Mouse (Mus musculus): ENCODE results near the gene Gm13283. TPM values are rescaled to one million over a fixed set of nuclear protein-coding genes. Genes with fewer than 3 reads are reported as not detected.
"Not testable (repeated sequence)": the region's sequence is repeated elsewhere in the genome, so short reads cannot be mapped to it uniquely, and the experiment has no call there.

Gm13283 gene
- not detected in 2 replicates for polyA plus RNA-seq (2012)

- H3K4me3 ChIP-seq (replicated peaks); H3K4me1 ChIP-seq (ENCODE audit: control insufficient read depth); H3K36me3 ChIP-seq (ENCODE audit: control insufficient read depth); H3K9me3 ChIP-seq (ENCODE audit: control insufficient read depth, low read length): not testable (repeated sequence)
- H3K27me3 ChIP-seq (ENCODE audit: control insufficient read depth): peaks cover 16% of the 10 kb centered on the region
These were observed at the start of gene Gm13283 for GRCm38 (mm10) chr4:88759610-88760268. Gene Gm13283, plus strand, starts transcription at chr4:88760119.

DNA sequence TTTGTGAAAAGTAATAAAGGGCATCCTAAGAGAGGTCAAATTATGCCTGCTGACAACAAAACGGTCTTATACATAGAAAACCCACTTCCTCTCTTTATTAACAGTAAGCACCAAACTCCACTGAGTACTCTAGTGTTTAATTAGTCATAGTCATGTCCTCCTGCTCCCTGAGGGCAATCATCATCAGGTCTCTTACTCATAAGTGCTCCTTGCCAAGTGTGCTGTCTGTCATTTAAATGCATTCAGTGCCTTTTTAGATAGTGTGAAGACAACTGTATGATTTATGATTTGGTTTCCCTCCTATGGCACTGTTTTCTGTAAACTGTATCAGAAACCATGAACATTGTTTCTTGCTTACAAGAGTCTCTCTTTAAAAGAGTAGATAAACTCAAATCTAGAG, 45.6 kb upstream of the Gm13283 start:
- H3K9me3 ChIP-seq (ENCODE audit: control insufficient read depth, low read length): no peaks in the 10 kb centered on the region
- no peak for TF ChIP-seq TAL1 (IDR thresholded peaks at IDR 0.05; ENCODE audit: low read length)
- no peak for TF ChIP-seq GATA1 (IDR thresholded peaks at IDR 0.05; ENCODE audit: low read length)
- peaks cover 30% of the 10 kb centered on the region for H3K36me3 ChIP-seq (ENCODE audit: control insufficient read depth)
- H3K27me3 ChIP-seq (ENCODE audit: control insufficient read depth): no peaks in the 10 kb centered on the region
- no peak overlapping the region for H3K4me3 ChIP-seq (replicated peaks)
- H3K4me1 ChIP-seq (ENCODE audit: control insufficient read depth): peaks cover 8% of the 10 kb centered on the region

DNA sequence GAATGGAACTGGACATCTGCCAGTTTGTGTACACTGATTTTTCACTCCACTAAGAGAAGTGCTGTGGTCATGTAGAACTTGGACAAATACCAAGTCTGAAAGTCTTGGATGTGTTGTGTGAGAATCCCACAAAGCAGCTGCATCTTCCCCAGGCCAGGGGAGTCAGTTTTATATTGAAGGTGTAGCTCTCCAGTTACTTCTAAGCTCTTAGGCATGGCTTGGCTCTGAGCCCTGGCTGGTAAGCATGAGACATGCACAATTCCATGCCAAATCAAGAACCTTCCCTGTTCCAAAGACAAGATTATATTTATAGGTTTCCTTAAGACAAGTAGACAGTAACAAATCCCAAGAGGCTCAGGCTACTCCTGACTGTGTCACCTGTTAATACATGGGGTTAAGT, 44.9 kb upstream of the Gm13283 start:
- Histone ChIP-seq H3K4me1 (ENCODE audit: control insufficient read depth) (peaks cover 12% of the 10 kb centered on the region), H3K4me3 (replicated peaks) (no peak overlapping the region), H3K36me3 (ENCODE audit: control insufficient read depth) (peaks cover 32% of the 10 kb centered on the region), H3K9me3 (ENCODE audit: control insufficient read depth, low read length) (no peaks in the 10 kb centered on the region), H3K27me3 (ENCODE audit: control insufficient read depth) (no peaks in the 10 kb centered on the region)
- TF ChIP-seq GATA1 (IDR thresholded peaks at IDR 0.05; ENCODE audit: low read length) (no peak), TAL1 (IDR thresholded peaks at IDR 0.05; ENCODE audit: low read length) (no peak)

DNA sequence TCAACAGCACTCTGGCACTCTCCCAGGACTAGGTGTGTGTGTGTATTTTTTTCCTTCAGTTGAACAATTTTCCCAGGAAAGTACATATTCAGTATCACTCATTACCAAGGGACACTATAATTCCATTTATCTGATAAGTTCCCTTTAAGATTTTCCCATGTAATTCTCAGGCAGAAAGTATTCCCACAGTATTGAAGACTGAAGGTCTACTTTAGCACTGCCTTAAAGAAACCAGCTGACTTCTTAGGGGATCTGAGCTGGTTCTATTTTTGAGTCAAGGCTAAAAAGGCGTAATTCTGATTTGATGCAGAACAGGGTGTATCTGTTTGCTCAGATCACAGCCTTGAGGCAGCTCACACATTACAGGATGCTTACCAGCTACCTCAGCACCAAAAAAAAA, 41.2 kb upstream of the Gm13283 start:
- Histone ChIP-seq H3K4me3 (replicated peaks) (peak overlapping the region; percentile 12), H3K9me3 (ENCODE audit: control insufficient read depth, low read length) (no peaks in the 10 kb centered on the region), H3K36me3 (ENCODE audit: control insufficient read depth) (peaks cover 41% of the 10 kb centered on the region), H3K4me1 (ENCODE audit: control insufficient read depth) (peaks cover 36% of the 10 kb centered on the region), H3K27me3 (ENCODE audit: control insufficient read depth) (no peaks in the 10 kb centered on the region)
- no peak for TF ChIP-seq GATA1 (IDR thresholded peaks at IDR 0.05; ENCODE audit: low read length)
- no peak for TF ChIP-seq TAL1 (IDR thresholded peaks at IDR 0.05; ENCODE audit: low read length)

- Histone ChIP-seq H3K4me1 (ENCODE audit: control insufficient read depth) (peaks cover 36% of the 10 kb centered on the region), H3K4me3 (replicated peaks) (peak within 1 kb of the TSS; percentile 88), H3K27me3 (ENCODE audit: control insufficient read depth) (no peaks in the 10 kb centered on the region), H3K9me3 (ENCODE audit: control insufficient read depth, low read length) (no peaks in the 10 kb centered on the region), H3K36me3 (ENCODE audit: control insufficient read depth) (peaks cover 25% of the 10 kb centered on the region)
- no peak for TF ChIP-seq TAL1 (IDR thresholded peaks at IDR 0.05; ENCODE audit: low read length)
- TF ChIP-seq GATA1 (IDR thresholded peaks at IDR 0.05; ENCODE audit: low read length): no peak
These were observed 37.9 kb upstream of the Gm13283 start, which contains the start of the genes Gm26566 and Klhl9 for GRCm38 (mm10) chr4:88721791-88722721. Gene Gm26566, plus strand, starts transcription at chr4:88721805. Gene Klhl9, minus strand, starts transcription at chr4:88722465.

DNA sequence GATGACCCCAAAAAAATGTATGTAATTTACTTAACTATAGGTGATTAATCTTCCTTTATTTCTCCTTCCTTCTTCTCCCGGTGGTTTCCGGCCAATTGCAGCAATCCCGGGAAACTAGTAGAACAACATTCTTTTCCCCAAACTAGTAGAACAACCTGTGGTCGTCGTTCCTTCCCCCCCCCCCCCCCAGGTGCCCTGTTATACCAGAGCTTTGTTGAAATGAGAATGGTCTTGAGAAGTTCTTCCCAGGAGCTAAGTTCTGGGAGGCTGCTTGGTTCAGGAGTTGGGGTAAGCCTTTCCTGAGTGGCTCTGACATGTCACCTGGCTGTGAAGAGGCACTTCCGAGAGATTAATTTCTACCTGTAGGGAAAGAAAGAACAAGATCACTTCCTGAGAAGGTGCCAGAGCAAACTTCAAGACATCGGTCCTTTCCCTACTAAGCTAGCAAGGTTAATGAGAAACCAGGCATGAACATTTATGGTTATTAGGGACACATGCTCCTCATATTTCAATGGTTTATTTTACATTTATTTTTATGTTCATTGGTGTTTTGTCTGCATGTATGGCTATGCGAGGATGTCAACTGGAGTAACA, 36.3 kb upstream of the Gm13283 start:
- Histone ChIP-seq H3K9me3 (ENCODE audit: control insufficient read depth, low read length) (no peaks in the 10 kb centered on the region), H3K4me3 (replicated peaks) (no peak overlapping the region), H3K36me3 (ENCODE audit: control insufficient read depth) (peaks cover 16% of the 10 kb centered on the region), H3K4me1 (ENCODE audit: control insufficient read depth) (peaks cover 31% of the 10 kb centered on the region), H3K27me3 (ENCODE audit: control insufficient read depth) (no peaks in the 10 kb centered on the region)
- TF ChIP-seq TAL1 (IDR thresholded peaks at IDR 0.05; ENCODE audit: low read length) (no peak), GATA1 (IDR thresholded peaks at IDR 0.05; ENCODE audit: low read length) (no peak)

DNA sequence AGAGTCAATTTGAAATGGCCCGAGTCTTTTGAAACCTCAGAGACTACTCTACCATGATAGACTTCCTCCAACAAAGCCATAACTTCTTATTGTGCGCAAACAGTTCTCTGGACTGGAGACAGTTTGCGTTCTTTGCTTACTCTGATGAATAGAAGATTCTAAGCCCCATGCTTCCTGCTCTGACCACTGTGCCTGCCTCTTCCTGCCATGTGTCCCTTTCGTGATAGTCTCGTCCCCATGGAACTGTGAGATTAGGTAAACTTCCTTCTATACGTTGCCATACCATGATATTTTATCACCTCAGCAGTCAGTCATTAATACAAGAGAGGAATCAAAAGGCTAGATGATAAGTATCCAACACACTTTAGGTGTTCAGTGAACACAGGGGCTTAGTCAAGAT, 33.2 kb upstream of the Gm13283 start:
- TF ChIP-seq TAL1 (IDR thresholded peaks at IDR 0.05; ENCODE audit: low read length): no peak
- no peak for TF ChIP-seq GATA1 (IDR thresholded peaks at IDR 0.05; ENCODE audit: low read length)
- Histone ChIP-seq H3K9me3 (ENCODE audit: control insufficient read depth, low read length) (no peaks in the 10 kb centered on the region), H3K36me3 (ENCODE audit: control insufficient read depth) (no peaks in the 10 kb centered on the region), H3K27me3 (ENCODE audit: control insufficient read depth) (no peaks in the 10 kb centered on the region), H3K4me1 (ENCODE audit: control insufficient read depth) (peaks cover 7% of the 10 kb centered on the region), H3K4me3 (replicated peaks) (no peak overlapping the region)

DNA sequence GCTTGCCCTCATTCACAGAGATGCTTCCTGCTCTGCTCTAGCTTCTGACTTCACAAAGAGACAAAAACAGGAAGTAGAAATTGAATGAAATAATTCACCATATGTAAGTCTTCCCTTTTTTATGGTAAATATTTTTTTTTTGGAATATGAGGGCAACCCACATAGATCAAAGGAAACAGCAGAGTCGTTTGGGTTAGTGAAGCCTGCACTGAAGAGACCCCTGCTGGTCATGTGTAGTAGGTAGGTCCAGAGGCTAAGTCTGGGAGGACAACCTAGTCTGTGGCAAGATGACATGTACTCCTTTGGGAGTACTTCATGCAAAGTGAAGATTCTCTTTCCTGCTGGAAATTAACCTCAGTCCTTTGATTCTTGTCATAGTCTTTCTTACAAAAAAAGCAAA, 32.6 kb upstream of the Gm13283 start:
- H3K4me1 ChIP-seq (ENCODE audit: control insufficient read depth): peaks cover 2% of the 10 kb centered on the region; the same call in 1 of the 2 replicates
- H3K4me3 ChIP-seq (replicated peaks): no peak overlapping the region
- no peaks in the 10 kb centered on the region for H3K27me3 ChIP-seq (ENCODE audit: control insufficient read depth)

DNA sequence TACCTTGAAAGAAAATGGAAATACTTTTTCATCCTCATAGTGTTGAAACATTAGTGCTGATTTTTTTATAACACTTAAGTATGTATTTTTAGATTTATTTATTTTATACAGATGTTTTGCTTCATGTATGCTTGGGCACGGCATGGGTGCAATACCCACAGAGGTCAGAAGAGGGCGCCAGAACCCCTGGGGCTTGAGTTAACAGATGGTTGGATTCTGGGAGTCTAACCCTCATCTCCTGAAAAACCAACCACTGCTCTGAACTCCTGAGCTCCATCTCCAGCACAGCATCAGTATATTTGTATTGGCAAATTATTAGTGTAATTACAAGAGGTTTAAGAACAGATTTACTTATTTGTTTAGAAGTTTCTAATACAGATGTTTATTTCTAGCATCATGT, 21.4 kb upstream of the Gm13283 start:
- no peaks in the 10 kb centered on the region for H3K4me1 ChIP-seq (ENCODE audit: control insufficient read depth)
- H3K4me3 ChIP-seq (replicated peaks): no peak overlapping the region
- TF ChIP-seq GATA1 (IDR thresholded peaks at IDR 0.05; ENCODE audit: low read length) (no peak), TAL1 (IDR thresholded peaks at IDR 0.05; ENCODE audit: low read length) (no peak)
- H3K9me3 ChIP-seq (ENCODE audit: control insufficient read depth, low read length): no peaks in the 10 kb centered on the region
- H3K36me3 ChIP-seq (ENCODE audit: control insufficient read depth): no peaks in the 10 kb centered on the region
- H3K27me3 ChIP-seq (ENCODE audit: control insufficient read depth): 0 out of 2 replicates have a peak, but pooled peaks cover 2% of the 10 kb centered on the region

More for the DNA sequence above, 32.6 kb upstream of the Gm13283 start:
- H3K36me3 ChIP-seq (ENCODE audit: control insufficient read depth): no peaks in the 10 kb centered on the region
- no peak for TF ChIP-seq GATA1 (IDR thresholded peaks at IDR 0.05; ENCODE audit: low read length)
- no peak for TF ChIP-seq TAL1 (IDR thresholded peaks at IDR 0.05; ENCODE audit: low read length)
- no peaks in the 10 kb centered on the region for H3K9me3 ChIP-seq (ENCODE audit: control insufficient read depth, low read length)
